Mouse (Mus musculus) layer of hippocampus, postnatal 10 days (tissue): Measurements from ENCODE around the gene Klra4. TPM values are rescaled to one million over a fixed set of nuclear protein-coding genes. Genes with fewer than 3 reads are reported as not detected.
"Not testable (repeated sequence)": the region's sequence is repeated elsewhere in the genome, so short reads cannot be mapped to it uniquely, and the experiment has no call there.

Experiments used
- DNase-seq, 2 experiments: peaks; one replicate each; pipeline ENCODE4 v3.0.0; 2021; ENCODE audit warnings: low spot score in 2 of 2
- long read RNA-seq: library from polyadenylated mRNA; stranded (forward); transcript quantifications from one replicate; pipeline ENCODE4 v2.0.0, GENCODE M21; 2023
- total RNA-seq, 2 experiments: library from RNA; stranded (reverse); gene quantifications; 2 replicates each; pipeline ENCODE4 v1.2.3; 2021

The Klra4 gene
- not detected for total RNA-seq
- long read RNA-seq = 0 reads

DNA sequence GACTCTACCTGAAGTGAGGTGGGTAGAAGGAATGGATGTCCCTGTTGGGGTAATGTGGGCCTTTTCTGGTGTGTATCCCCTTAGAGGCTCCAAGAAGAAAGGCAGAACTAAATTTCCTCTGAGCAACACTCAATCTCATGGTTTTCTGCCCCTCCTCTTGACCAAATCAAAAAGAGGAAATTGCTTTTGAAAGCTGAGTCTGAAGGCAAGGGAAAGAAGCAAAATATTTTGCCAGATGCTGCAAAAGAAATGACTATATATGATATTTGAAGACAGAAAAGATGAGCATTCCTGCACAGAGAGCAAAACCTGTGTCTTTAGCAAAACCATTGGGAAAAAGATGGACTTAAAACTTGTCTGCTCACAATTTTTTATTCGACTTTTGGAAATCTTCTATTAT is at the start of gene Klra4:
TSS of gene Klra4 (minus strand) at position 101 of the 400 bp plus-strand sequence.
- DNase-seq = not testable (repeated sequence)

DNA sequence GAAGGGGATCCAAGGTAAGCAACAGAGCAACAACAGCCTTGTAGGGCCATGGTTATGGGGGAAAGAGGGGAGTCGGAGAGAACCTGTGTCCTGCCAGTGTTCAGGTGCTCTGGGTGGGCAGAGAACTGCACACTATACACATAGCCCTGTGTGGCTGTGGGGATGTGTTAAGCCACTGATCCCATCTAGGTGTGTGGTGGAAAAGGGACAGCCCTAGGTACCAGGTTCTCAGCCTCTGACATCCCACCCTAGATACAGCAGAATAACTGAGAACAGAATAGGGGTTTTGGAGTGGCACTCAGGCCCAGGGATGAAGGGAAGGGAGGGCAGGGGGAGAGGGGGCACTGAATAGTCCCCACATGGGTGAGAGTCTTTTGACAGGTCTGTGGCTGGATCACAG is 43.4 kb upstream of the Klra4 start:
- DNase-seq = no peak

DNA sequence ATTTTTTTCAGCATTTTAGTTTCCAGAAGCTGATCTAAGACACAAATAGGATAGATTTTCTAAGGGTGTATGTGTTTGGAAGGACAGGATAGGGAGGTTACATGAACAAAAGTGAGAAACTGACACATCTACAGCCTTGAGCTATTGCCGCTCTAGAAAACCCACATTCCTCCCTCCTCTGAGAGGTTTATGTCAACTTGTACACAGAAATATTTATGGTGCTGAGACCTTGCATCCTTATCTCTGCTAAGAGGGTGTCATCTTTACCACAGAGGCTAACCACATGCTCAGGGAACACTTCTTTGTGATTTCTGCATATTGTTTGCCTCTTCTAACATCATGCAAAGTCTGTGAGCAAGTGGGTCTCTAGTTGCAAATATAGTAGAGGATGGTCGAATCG is 35.7 kb upstream of the Klra4 start:
- DNase-seq = not testable (repeated sequence)

DNA sequence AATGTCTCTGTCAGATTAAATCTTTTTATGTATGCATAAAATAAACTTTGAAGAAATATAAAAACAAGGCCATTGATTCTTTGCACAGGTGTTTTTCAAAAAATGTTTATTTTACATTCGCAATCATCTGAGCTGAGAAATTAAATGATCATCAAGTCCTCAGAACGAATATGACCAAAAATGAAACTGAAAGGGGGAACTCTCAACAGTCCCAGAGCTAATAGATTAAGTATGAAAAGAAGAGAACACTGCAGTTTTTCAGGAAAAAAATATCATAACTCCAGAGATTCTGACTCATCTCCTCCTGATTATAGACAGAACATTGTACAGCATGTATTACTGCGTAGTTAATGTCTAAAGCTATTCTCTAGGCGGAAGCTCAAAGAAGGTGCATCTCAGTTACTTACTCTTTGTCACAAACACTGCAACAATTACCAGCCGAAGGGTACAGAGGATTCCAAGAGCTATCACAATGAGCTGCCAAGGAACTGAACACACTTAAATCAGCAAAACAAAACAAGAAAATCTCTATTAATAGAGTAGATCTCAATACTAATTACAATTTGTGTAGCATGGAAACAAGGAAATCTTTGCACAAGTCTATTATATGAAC is 25.4 kb upstream of the Klra4 start:
- DNase-seq = no peak

DNA sequence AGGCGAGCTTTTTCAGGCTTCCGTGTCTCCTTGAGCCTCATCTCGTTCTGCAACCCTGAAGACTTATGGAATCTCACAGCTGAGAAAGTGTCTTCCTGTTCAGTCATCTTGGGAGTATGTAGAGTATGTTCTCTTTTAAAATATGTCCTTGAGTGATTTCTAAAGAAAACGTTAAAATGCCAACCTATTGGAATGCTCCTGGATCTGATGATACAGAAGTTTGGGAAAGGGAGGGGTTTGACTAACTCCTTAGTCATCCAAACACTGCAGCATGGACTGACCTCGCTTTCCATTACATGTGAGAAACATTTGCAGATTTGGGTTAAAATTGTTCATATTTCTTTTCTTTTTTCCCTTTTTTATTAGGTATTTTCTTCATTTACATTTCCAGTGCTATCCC is 1.9 kb downstream of the Klra4 start:
- no peak for DNase-seq

DNA sequence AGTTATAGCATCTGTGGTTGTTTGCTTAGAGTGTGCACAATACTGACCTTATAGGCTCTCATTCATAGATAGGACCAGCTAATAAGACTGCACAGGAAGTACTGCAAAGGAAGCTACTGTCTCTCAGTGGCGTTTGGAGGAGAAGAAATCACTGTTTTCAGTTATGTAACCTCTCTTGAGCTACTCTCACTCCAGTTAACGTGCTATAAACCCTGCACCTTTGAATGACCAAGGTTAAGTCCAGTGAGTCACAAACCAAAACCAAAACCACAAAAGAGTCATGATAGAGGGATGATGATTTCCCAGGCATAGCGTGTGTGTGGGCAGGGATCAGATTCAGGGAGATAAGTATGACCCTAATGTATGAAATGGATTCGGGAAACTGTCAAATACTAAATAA is 31.9 kb downstream of the Klra4 start:
- DNase-seq = not testable (repeated sequence)

DNA sequence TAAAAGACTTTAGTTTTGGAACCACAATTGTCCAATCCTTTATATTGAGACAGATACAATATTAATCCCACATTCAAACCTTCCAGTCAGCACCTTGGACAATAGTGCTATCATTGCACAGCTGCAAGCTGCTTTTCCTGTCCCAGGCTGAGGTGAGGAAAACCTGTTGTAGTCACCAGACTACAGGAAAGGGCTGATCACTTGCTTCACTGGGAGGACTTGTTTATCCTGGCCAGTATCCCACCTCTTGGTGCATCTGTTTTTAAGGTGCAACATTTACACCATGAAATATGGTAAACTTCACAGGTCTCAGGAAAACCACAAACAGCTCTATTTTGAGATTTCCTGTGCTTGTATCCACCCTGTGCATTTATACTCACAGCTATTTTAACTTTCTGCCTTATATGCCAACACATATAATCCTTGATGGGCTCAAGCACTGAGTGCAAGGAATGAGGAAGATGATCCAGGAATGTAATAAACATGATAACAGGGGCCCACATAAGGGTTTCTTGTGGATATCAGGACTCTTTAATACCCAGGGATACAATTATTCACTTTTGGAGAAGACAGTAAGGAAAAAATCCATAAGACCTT is 35.5 kb downstream of the Klra4 start:
- DNase-seq = not testable (repeated sequence)

DNA sequence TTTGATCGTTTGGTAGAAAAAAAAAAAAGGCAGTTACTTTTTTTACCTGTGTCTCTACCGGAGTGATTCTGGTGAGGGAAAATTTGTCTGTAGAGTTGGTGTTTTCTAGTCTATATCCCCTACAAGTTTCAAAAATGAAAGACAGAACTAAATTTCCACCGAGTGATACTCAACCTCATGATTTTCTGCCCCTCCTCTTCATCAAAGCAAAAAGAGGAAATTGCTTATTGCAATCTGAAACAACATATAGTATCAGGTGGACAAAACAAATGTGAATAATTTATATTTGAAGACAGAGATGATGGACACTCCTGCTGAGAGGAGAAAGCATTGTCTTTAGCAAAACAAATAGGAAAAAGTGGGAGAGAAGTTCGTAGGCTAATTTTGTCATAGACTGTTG is 40.2 kb downstream of the Klra4 start, which contains the start of gene Klra6:
TSS of gene Klra6 (minus strand) at position 101 of the 400 bp plus-strand sequence.
- no peak for DNase-seq

Other genes with a start within 250 kb of the Klra4 start
- not detected for gene Gm17631, start 204.6 kb downstream of the Klra4 start, total RNA-seq
- gene Klra17, start 190.6 kb downstream of the Klra4 start, total RNA-seq = not detected
- not detected for gene Klra5, start 149.6 kb downstream of the Klra4 start, total RNA-seq
- gene Klra6, start 40.3 kb downstream of the Klra4 start, total RNA-seq = not detected
- gene Klra8, start 62.6 kb upstream of the Klra4 start, total RNA-seq = not detected
- not detected for gene Klra9, start 125.8 kb upstream of the Klra4 start, total RNA-seq
- not detected for gene Klra7, start 166.1 kb upstream of the Klra4 start, total RNA-seq
- gene Klra10, start 214.7 kb upstream of the Klra4 start, total RNA-seq = not detected